Mouse (Mus musculus) heart, embryonic 11.5 days (tissue): Measurements from ENCODE around the gene Arap1. TPM values are rescaled to one million over a fixed set of nuclear protein-coding genes. Genes with fewer than 3 reads are reported as not detected.
A peak's percentile ranks its signal among the peaks of the same experiment; 100 is the strongest.

Source experiments
- ATAC-seq: fragments of 200-750 bp; cut with Nextera tagmentation; replicated peaks from 2 replicates; pipeline ENCODE4 v1.8.0; 2017; ENCODE audit warnings: moderate library complexity; ENCODE audit not compliant: insufficient number of reproducible peaks, low FRiP score, low TSS enrichment
- H3K27ac ChIP-seq: fragments of 300-500 bp; sonication (generic); 2 replicates; pipeline ENCODE4 v1.5.1; 2014; ENCODE audit warnings: mild to moderate bottlenecking, low read depth, low read length
- H3K27me3 ChIP-seq: fragments of 300-500 bp; sonication (generic); 2 replicates; pipeline ENCODE4 v1.6.1; 2014; ENCODE audit warnings: mild to moderate bottlenecking, low read length, mixed read lengths; ENCODE audit not compliant: control insufficient read depth, insufficient read depth
- H3K36me3 ChIP-seq: fragments of 300-500 bp; sonication (generic); 2 replicates; pipeline ENCODE4 v1.6.1; 2014; ENCODE audit warnings: mild to moderate bottlenecking, low read length, moderate library complexity, mixed read lengths; ENCODE audit not compliant: control insufficient read depth, insufficient read depth
- H3K4me1 ChIP-seq: fragments of 300-500 bp; sonication (generic); 2 replicates; pipeline ENCODE4 v1.6.1; 2014; ENCODE audit warnings: low read length; ENCODE audit not compliant: control insufficient read depth, insufficient read depth
- H3K4me2 ChIP-seq: fragments of 300-500 bp; sonication (generic); 2 replicates; pipeline ENCODE4 v1.6.1; 2014; ENCODE audit warnings: mild to moderate bottlenecking, moderate library complexity
- H3K4me3 ChIP-seq: fragments of 300-500 bp; sonication (generic); 2 replicates; pipeline ENCODE4 v1.5.1; 2014; ENCODE audit warnings: low read depth, low read length
- H3K9ac ChIP-seq: fragments of 300-500 bp; sonication (generic); 2 replicates; pipeline ENCODE4 v1.6.1; 2014; ENCODE audit warnings: mild to moderate bottlenecking, low read depth, low read length, moderate library complexity
- H3K9me3 ChIP-seq: fragments of 300-500 bp; sonication (generic); replicated peaks from 2 replicates; pipeline ENCODE4 v1.6.1; 2016; ENCODE audit warnings: low read length; ENCODE audit not compliant: control insufficient read depth
- WGBS: fragments of 180-500 bp; shearing (Covaris S2); extraction: QIAGEN DNeasy Blood & Tissue Kit; methylation state at CpG from one replicate; pipeline ENCODE4 v1.1.7; 2014; ENCODE audit not compliant: insufficient replicate concordance; 5-methylcytosine and 5-hydroxymethylcytosine counted together
- polyA plus RNA-seq: library from polyadenylated mRNA; unstranded; fragments of >200 nt; fragmentation: Nextera tagmentation; extraction: Ambion mirVana; gene quantifications from 2 replicates; pipeline ENCODE4 v1.2.1, GENCODE M21; 2014

Gene Arap1
- polyA plus RNA-seq, 1 experiment from 2014 or later, result 16.0 TPM

DNA sequence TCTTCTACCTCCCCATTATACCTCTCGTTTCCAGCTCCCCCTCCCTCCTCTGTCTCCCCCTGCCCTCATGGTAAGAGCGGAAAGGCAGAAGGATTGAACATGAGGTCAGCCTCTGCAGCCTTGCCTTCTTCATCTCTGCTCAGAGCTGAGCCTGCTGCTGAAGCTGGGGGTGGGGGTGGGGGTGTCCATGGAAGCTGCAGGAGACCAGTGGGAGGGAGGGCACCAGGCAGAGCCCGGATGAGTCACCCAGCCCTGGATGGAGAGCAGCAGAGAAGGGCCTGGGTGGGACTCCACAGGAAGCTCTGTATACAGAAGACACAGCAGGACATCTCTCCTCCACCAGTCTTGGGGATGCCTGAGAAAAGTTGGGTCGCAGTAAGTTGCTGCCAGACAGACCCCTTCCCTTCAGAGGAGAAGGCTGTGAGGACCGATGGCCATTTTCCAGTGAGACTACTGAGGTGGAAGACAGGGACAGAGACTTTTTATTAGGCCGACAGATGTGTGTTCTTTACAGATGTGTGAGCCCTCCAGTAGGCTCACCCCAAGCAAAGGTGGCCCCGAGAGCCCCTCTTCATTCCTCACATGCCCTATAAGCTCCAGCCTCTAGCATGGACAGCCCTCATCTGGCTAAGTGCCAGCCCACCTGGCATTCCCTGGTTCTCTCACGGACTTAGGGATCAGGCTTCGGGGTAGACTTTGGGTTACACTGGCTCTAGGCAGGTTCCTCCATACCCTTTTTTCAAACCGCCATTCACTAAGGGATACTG lies 17.6 kb upstream of the Arap1 start:
- no peak for ATAC-seq
- H3K4me2 ChIP-seq, result no peak overlapping the region
- H3K36me3 ChIP-seq, result no peaks in the 10 kb centered on the region
- WGBS, result 61% methylated on average over 10 of the region's 10 CpGs
- no peak overlapping the region for H3K27ac ChIP-seq
- no peaks in the 10 kb centered on the region for H3K9me3 ChIP-seq
- H3K9ac ChIP-seq, result no peak overlapping the region
- peaks cover 20% of the 10 kb centered on the region for H3K4me1 ChIP-seq
- H3K27me3 ChIP-seq, result peaks cover 9% of the 10 kb centered on the region; the same call in 1 of the 2 replicates
- no peak overlapping the region for H3K4me3 ChIP-seq

DNA sequence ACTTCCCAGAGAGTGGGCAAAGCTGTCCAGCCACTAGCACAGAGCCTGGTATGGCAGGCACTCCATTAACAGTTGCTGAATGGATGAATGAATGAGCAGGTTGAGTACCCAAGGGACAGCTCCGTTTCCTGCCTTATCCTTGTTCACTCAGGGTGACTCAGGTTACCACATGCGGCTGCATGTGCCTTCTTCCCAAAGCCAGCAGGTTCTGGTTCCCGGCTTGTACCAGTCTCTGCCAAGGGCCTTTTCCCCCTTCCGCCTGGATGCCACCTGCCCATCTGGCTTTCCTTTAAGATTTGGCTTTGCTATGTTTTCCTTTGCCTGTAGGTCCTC lies 17.1 kb upstream of the Arap1 start:
- Histone ChIP-seq H3K9me3 (no peaks in the 10 kb centered on the region), H3K4me2 (no peak overlapping the region), H3K27ac (no peak overlapping the region), H3K36me3 (no peaks in the 10 kb centered on the region), H3K4me1 (peaks cover 20% of the 10 kb centered on the region), H3K4me3 (no peak overlapping the region), H3K9ac (no peak overlapping the region), H3K27me3 (peaks cover 11% of the 10 kb centered on the region; the same call in 1 of the 2 replicates)
- 71% methylated on average over 4 of the region's 4 CpGs for WGBS
- ATAC-seq, result no peak

DNA sequence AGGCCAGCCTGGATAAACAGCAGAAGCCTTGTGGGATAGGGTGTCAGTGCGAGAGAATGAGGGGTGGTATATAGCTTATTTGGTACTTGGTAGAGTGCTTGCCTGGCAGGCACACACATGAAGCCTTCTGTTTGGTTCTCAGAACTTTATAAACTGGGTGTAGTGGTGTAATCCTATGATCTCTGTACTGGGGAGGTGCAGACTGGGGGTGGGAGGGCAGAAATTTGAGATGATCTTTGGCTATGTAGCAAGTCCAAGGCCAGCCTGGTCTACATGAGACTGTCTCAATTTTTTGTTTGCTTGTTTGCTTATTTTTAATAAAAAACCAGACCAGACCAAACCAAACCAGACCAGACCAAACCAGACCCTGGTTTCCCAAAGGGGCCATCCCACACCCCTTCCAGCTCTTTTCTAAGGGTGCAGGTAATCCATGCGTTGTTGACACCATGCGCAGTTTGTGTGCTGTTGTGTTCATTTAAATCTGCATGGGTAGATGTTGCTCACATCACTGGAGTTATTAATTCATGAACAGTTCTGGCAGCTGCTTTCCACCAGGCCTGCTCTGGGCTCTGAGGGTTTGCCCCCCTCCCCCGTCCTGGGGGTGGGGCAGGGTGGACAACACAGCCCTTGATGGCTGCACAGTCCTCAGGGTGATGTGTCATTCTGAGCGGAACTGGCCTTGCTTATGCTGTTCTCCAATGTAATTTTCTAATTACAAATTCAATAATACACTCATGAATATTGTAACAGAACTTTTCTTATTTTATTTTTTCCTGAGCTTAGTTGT lies 15.6 kb upstream of the Arap1 start:
- H3K4me1 ChIP-seq, result peaks cover 20% of the 10 kb centered on the region
- ATAC-seq, result no peak
- no peak overlapping the region for H3K9ac ChIP-seq
- 88% methylated on average over 5 of the region's 5 CpGs for WGBS
- H3K27ac ChIP-seq, result no peak overlapping the region
- no peak overlapping the region for H3K4me2 ChIP-seq
- H3K9me3 ChIP-seq, result no peaks in the 10 kb centered on the region
- H3K36me3 ChIP-seq, result no peaks in the 10 kb centered on the region
- H3K27me3 ChIP-seq, result 0 out of 2 replicates have a peak, but pooled peaks cover 7% of the 10 kb centered on the region
- H3K4me3 ChIP-seq, result no peak overlapping the region

DNA sequence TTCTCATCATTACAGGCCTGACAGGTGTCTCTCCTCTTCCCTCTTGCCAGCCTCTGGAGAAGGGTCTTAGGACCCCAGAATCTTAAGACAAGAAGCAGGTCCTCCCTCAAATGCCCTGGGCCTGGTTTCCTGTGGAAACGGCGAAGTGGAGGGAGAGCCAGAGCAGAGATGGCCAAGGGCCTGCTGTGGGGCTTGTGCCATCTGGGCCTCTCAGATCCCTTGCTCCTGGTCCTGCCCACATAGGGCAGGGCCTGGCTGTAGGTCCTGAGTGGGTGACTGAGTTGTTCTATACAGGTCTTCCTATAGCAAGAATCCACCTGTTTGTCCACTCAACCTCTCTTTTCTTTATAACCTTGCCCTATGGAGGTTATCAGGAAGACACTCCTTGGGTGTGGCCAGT lies 12.6 kb upstream of the Arap1 start:
- no peak overlapping the region for H3K9ac ChIP-seq
- H3K4me3 ChIP-seq, result no peak overlapping the region
- no peak overlapping the region for H3K27ac ChIP-seq
- H3K4me1 ChIP-seq, result peaks cover 10% of the 10 kb centered on the region; the same call in 1 of the 2 replicates
- no peak overlapping the region for H3K4me2 ChIP-seq
- no peak for ATAC-seq
- WGBS, result 77% methylated on average over 2 of the region's 2 CpGs
- H3K27me3 ChIP-seq, result peaks cover 4% of the 10 kb centered on the region
- H3K9me3 ChIP-seq, result no peaks in the 10 kb centered on the region
- H3K36me3 ChIP-seq, result no peaks in the 10 kb centered on the region

DNA sequence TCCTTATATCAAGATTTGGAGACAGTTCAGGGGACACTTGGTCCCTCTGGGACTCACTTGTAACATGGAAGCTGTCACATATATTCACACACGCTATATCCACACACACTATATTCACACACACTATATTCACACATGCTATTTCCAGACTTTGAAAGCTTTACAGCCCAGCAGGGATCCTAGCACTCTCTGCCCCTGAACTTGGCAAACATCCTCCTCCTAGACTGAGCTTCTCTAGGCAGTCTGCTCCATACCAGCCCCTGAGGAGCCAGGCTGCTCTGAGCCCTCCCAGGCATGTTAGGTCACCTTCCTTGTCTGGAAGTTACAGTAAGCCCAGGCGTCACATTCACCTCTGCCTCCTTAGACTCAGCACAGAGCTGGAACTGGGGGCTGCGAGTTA lies 11.2 kb upstream of the Arap1 start:
- Histone ChIP-seq H3K9me3 (no peaks in the 10 kb centered on the region), H3K36me3 (no peaks in the 10 kb centered on the region), H3K4me3 (no peak overlapping the region), H3K9ac (no peak overlapping the region), H3K4me1 (peaks cover 9% of the 10 kb centered on the region; the same call in 1 of the 2 replicates), H3K4me2 (no peak overlapping the region), H3K27me3 (peaks cover 4% of the 10 kb centered on the region), H3K27ac (no peak overlapping the region)
- WGBS, result 68% methylated on average over 3 of the region's 3 CpGs
- no peak for ATAC-seq

DNA sequence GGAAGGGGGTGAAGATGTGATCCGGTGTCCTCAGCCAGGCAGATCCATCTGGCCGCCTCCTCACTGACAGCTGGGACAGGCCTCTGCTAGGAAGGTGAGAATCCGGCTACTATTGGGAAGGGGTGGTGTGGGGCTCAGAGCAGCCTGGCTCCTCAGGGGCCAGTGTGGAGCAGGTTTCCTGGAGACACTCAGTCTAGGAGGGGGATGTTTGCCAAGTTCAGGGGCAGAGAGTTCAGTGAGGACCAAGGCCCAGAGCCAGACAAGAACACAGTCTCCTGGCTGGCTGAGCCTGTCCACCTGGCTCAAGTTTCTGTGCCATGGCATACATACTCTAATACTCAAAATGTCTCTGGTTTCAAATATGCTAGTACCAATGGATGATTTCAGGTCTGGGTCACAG lies 10.5 kb upstream of the Arap1 start:
- Histone ChIP-seq H3K27ac (no peak overlapping the region), H3K4me3 (no peak overlapping the region), H3K36me3 (no peaks in the 10 kb centered on the region), H3K27me3 (peaks cover 4% of the 10 kb centered on the region), H3K4me1 (peaks cover 13% of the 10 kb centered on the region; the same call in 1 of the 2 replicates), H3K9ac (no peak overlapping the region), H3K4me2 (no peak overlapping the region), H3K9me3 (no peaks in the 10 kb centered on the region)
- 76% methylated on average over 3 of the region's 3 CpGs for WGBS
- ATAC-seq, result no peak

DNA sequence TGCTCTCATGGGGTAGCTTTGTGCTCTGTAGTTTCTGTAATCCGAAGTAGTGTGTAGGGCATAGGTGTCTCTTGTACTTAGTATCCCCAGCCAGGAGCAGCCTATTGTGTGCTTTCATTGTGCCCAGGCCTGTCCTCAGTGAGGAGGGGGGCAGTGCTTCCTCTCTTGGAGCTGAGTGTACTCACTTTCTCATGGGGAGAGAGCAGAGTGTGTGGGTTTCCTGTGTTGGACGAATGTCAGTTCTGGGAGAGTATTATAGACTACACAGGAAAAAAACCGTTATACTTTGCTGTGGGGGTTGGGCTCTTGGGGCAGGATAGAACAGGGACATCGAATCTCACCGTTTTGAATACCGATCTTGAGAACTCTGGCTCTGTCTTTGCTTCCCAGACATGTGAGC lies 6.5 kb upstream of the Arap1 start:
- ATAC-seq, result no peak
- peaks cover 9% of the 10 kb centered on the region for H3K27me3 ChIP-seq
- no peak overlapping the region for H3K4me2 ChIP-seq
- no peak overlapping the region for H3K4me3 ChIP-seq
- no peaks in the 10 kb centered on the region for H3K9me3 ChIP-seq
- no peak overlapping the region for H3K27ac ChIP-seq
- H3K9ac ChIP-seq, result 0 out of 2 replicates have a peak overlapping the region, but pooled peaks have one; percentile 40
- WGBS, result 62% methylated on average over 6 of the region's 6 CpGs
- no peaks in the 10 kb centered on the region for H3K36me3 ChIP-seq
- H3K4me1 ChIP-seq, result peaks cover 32% of the 10 kb centered on the region

DNA sequence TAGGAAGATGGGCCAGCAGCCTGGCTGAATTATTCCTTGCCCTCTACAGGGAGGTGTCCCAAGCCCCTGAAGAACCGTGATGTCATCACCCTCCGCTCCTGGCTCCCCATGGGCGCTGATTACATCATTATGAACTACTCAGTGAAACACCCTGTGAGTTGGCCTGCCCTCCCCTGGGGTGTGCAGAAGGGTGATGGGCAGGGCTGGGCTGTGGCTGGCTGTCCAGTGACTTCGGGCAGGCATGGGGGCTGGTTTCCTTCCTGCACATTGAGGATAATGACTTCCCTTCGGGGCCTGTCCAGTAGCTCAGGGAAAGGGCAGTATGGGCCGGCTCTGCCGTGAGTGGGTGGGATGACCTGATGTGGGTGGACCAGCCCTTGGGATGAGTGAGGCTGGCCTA lies 4.7 kb upstream of the Arap1 start:
- Histone ChIP-seq H3K4me3 (no peak overlapping the region), H3K9ac (no peak overlapping the region), H3K27ac (no peak overlapping the region), H3K4me1 (peaks cover 41% of the 10 kb centered on the region), H3K4me2 (no peak overlapping the region), H3K9me3 (no peaks in the 10 kb centered on the region), H3K36me3 (no peaks in the 10 kb centered on the region), H3K27me3 (peaks cover 13% of the 10 kb centered on the region)
- no peak for ATAC-seq
- 61% methylated on average over 7 of the region's 7 CpGs for WGBS
